Mouse (Mus musculus): ENCODE data around the gene Crispld2. TPM values are rescaled to one million over a fixed set of nuclear protein-coding genes. Genes with fewer than 3 reads are reported as not detected.

Crispld2 gene
- polyA plus RNA-seq, 1 experiment from 2014 or later, result 3.9 TPM

DNA sequence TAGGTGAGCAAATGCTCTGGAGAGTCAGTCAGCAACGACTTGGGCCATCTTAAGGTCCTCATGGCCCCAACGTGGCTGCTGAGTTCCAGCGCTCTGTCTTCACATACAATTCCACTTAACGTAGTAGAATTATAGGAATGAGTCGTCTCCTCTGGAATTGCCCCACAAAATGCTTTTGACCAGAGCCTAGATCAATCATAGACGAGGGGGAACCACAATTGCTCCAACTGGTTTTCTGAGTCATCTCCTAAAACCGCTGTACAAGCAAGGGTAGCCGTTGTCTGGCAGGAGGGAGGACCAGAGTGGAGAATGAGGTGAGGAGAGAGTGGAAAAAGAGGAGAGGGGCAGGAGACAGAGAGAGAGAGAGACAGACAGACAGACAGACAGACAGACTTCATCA, 23.7 kb downstream of the Crispld2 start:
- Histone ChIP-seq H3K4me1 (peaks cover 22% of the 10 kb centered on the region), H3K9me3 (no peaks in the 10 kb centered on the region), H3K4me2 (no peak overlapping the region), H3K36me3 (no peaks in the 10 kb centered on the region), H3K4me3 (no peak overlapping the region), H3K27me3 (replicated peaks) (peaks cover 16% of the 10 kb centered on the region; the same call in 1 of the 2 replicates), H3K27ac (replicated peaks) (no peak overlapping the region), H3K9ac (no peak overlapping the region)
- WGBS, result 83% methylated on average over 8 of the region's 8 CpGs
- no peak for ATAC-seq (ENCODE audit: extremely low read depth, insufficient number of reproducible peaks, low FRiP score, low TSS enrichment)

DNA sequence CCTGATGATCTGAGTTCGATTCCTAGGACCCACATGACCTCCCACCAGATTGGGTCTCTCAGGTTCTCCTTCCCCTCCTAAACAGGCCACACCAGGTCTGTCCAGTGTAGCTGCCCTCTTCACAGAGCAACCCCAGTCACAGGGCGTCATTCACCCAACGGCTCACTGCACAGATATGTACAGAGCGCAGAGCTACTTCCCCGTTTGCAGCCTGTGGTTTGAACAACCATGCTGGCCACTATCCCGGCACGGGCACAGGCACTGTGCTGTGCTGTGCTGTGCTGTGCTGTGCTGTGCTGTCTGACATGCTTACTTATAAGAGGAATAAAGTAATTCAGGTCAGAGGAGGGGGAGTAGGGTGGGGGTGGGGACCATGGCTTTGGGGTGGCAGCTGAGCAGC, 24.2 kb downstream of the Crispld2 start:
- ATAC-seq (ENCODE audit: extremely low read depth, insufficient number of reproducible peaks, low FRiP score, low TSS enrichment), result no peak
- Histone ChIP-seq H3K9me3 (no peaks in the 10 kb centered on the region), H3K4me2 (no peak overlapping the region), H3K9ac (no peak overlapping the region), H3K36me3 (no peaks in the 10 kb centered on the region), H3K4me3 (no peak overlapping the region), H3K4me1 (peaks cover 22% of the 10 kb centered on the region), H3K27me3 (replicated peaks) (peaks cover 14% of the 10 kb centered on the region; the same call in 1 of the 2 replicates), H3K27ac (replicated peaks) (no peak overlapping the region)
- 68% methylated on average over 7 of the region's 7 CpGs for WGBS

DNA sequence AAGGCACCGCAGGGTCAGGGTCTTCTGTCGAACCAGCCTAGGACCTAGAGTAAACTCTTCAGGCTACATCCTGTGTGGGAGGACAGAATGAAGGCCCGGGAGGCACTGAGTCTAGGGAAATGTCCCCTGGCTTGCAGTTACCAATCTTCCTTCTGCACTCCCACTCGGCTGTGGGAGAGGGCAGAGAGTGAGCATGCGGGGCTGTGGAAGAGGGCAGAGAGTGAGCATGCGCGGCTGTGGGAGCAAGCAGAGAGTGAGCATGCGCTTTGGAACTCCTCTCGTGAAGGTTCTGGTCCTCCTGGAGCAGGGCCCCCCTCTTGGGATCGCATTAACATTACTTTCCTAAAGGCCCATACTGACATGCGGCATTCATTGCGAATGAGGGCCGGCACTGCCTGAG, 25.1 kb downstream of the Crispld2 start:
- 82% methylated on average over 13 of the region's 13 CpGs for WGBS
- Histone ChIP-seq H3K9me3 (no peaks in the 10 kb centered on the region), H3K27me3 (replicated peaks) (peaks cover 6% of the 10 kb centered on the region; the same call in 1 of the 2 replicates), H3K4me1 (peaks cover 22% of the 10 kb centered on the region), H3K9ac (no peak overlapping the region), H3K36me3 (no peaks in the 10 kb centered on the region), H3K27ac (replicated peaks) (no peak overlapping the region), H3K4me2 (no peak overlapping the region), H3K4me3 (no peak overlapping the region)
- ATAC-seq (ENCODE audit: extremely low read depth, insufficient number of reproducible peaks, low FRiP score, low TSS enrichment), result no peak

DNA sequence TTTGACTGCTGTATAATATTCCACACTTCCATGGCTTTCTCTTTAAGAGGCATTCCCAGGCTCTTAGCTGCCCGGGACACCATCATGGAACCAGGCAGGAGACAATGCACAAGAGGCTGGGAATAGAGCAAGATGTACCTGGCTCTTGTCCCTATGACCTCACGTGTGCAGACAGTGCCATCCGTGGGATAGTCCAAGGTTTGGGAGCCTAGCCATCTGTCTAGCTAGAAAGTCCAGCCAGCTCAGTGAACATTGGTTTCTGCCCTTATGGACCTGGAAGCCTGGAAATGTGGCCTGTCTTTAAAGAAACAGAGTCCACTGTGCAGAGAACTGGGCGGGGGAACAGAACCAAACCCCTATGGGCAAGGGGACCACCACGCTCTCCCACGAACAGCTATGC, 25.5 kb downstream of the Crispld2 start:
- ATAC-seq (ENCODE audit: extremely low read depth, insufficient number of reproducible peaks, low FRiP score, low TSS enrichment), result no peak
- Histone ChIP-seq H3K4me1 (peaks cover 22% of the 10 kb centered on the region), H3K4me3 (no peak overlapping the region), H3K27ac (replicated peaks) (no peak overlapping the region), H3K9me3 (no peaks in the 10 kb centered on the region), H3K4me2 (no peak overlapping the region), H3K36me3 (no peaks in the 10 kb centered on the region), H3K27me3 (replicated peaks) (peaks cover 6% of the 10 kb centered on the region; the same call in 1 of the 2 replicates), H3K9ac (no peak overlapping the region)
- 92% methylated on average over 6 of the region's 6 CpGs for WGBS

DNA sequence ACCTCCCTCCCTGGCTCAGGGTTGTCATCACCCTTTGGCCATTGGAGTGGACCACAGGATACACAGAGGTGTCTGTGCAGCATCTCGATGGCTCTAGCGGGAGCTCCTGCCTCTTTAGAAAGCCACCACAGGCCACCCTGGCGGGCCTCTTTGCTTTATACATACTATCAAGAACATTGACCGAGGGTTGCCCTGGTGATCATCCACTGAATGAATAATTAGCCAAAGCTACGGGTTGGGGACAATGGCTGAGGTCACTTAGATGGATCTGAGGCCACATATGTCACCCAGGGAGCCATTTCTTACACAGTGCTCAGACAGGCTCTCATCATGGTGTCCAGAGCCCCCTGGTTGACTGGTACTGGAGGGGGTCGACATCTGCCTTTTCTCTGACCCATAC, 26.1 kb downstream of the Crispld2 start:
- H3K27ac ChIP-seq (replicated peaks), result no peak overlapping the region
- no peak overlapping the region for H3K4me3 ChIP-seq
- peaks cover 19% of the 10 kb centered on the region for H3K4me1 ChIP-seq
- H3K27me3 ChIP-seq (replicated peaks), result peaks cover 6% of the 10 kb centered on the region; the same call in 1 of the 2 replicates
- no peaks in the 10 kb centered on the region for H3K36me3 ChIP-seq
- no peak overlapping the region for H3K9ac ChIP-seq
- no peak for ATAC-seq (ENCODE audit: extremely low read depth, insufficient number of reproducible peaks, low FRiP score, low TSS enrichment)
- H3K9me3 ChIP-seq, result no peaks in the 10 kb centered on the region
- no peak overlapping the region for H3K4me2 ChIP-seq
- WGBS, result 73% methylated on average over 6 of the region's 6 CpGs

DNA sequence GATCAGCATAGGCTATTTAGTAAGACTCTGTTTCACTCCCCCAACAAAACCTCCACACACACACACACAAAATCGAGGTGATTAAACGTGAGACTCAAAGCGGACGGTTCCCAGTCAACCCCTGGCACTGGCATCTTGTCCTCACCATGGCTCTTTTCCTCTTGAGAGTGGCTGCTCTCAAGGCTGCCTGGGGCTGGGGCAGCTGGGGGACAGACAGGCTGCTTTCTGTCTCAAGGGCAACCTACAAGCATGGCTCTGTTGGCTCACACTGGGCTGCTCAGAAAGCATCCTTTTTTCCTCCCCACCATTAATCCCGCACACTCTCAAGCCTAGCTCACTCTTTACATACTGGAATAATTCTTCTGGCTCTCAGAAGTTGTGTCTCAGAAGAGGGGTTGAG, 27.1 kb downstream of the Crispld2 start:
- H3K9ac ChIP-seq, result no peak overlapping the region
- H3K27me3 ChIP-seq (replicated peaks), result peaks cover 6% of the 10 kb centered on the region; the same call in 1 of the 2 replicates
- no peak overlapping the region for H3K27ac ChIP-seq (replicated peaks)
- 74% methylated on average over 5 of the region's 5 CpGs for WGBS
- H3K4me1 ChIP-seq, result peaks cover 14% of the 10 kb centered on the region
- no peaks in the 10 kb centered on the region for H3K9me3 ChIP-seq
- no peaks in the 10 kb centered on the region for H3K36me3 ChIP-seq
- no peak overlapping the region for H3K4me2 ChIP-seq
- H3K4me3 ChIP-seq, result no peak overlapping the region
- no peak for ATAC-seq (ENCODE audit: extremely low read depth, insufficient number of reproducible peaks, low FRiP score, low TSS enrichment)

DNA sequence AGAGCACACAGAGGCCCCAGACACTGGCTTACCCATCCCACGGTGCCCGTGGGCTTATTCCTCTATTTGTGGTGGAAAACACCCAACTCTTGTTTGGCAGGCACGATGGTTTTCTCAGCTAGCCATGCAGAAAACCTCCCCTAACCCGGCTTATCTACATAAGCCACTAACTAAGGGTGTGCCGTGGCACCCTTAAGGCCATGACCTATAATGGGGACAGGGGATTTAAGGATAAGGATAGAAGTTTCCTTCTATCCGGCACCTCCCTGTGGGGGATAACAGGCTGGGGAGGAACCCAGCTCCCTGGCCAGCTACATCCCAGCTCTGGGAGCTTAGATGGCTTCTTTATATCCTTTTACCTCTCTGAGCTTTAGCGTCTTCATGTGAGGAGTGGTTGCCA, 28.1 kb downstream of the Crispld2 start:
- no peak for ATAC-seq (ENCODE audit: extremely low read depth, insufficient number of reproducible peaks, low FRiP score, low TSS enrichment)
- H3K4me1 ChIP-seq, result 0 out of 2 replicates have a peak, but pooled peaks cover 10% of the 10 kb centered on the region
- WGBS, result 58% methylated on average over 7 of the region's 7 CpGs

DNA sequence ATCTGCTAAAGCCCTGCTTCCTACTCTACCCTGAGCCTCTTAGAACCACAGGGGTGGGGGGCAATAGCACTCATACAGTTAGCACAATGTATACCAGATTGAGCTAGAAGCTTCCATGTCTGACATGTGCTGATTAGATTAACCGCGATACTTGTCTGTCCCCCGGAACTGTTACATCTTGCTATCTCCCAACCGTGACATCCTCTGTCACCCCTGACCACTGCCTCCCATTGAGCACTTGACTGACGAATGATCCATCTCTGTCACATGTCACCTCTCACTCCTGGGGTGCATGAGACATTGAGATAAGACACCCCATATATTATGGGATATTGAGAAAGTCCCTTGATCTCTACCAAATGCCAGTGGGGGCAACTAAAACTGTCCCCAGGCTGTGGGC, 34.0 kb downstream of the Crispld2 start:
- Histone ChIP-seq H3K4me2 (no peak overlapping the region), H3K9me3 (no peaks in the 10 kb centered on the region), H3K9ac (no peak overlapping the region), H3K4me3 (no peak overlapping the region), H3K27me3 (replicated peaks) (0 out of 2 replicates have a peak, but pooled peaks cover 2% of the 10 kb centered on the region), H3K36me3 (no peaks in the 10 kb centered on the region), H3K4me1 (peaks cover 4% of the 10 kb centered on the region), H3K27ac (replicated peaks) (no peak overlapping the region)
- WGBS, result 45% methylated on average over 5 of the region's 5 CpGs
- ATAC-seq (ENCODE audit: extremely low read depth, insufficient number of reproducible peaks, low FRiP score, low TSS enrichment), result no peak

More for the DNA sequence above, 28.1 kb downstream of the Crispld2 start:
- no peak overlapping the region for H3K4me3 ChIP-seq
- no peak overlapping the region for H3K27ac ChIP-seq (replicated peaks)
- no peaks in the 10 kb centered on the region for H3K36me3 ChIP-seq
- peaks cover 6% of the 10 kb centered on the region; the same call in 1 of the 2 replicates for H3K27me3 ChIP-seq (replicated peaks)
- no peak overlapping the region for H3K9ac ChIP-seq
- no peak overlapping the region for H3K4me2 ChIP-seq
- H3K9me3 ChIP-seq, result no peaks in the 10 kb centered on the region

DNA sequence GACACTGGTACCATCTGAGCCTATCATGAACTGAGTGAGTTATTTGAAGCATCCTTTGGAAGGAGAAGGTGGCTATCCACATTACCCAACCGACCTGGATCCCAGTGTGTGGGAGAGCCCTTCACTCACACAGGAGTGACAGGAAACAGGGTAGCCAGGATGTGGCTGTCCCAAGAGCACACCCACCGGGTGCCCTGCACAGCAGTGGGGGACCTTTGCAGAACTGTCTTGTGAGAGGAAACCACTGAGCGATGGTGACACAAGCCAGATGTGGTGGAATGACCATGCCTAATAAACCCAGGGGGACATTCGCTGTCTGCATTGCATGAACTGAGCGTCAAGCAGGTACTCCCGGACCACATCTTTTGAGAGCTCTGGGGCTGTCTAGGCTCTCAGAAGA, 34.8 kb downstream of the Crispld2 start:
- Histone ChIP-seq H3K9ac (no peak overlapping the region), H3K4me2 (no peak overlapping the region), H3K4me3 (no peak overlapping the region), H3K27ac (replicated peaks) (no peak overlapping the region), H3K36me3 (no peaks in the 10 kb centered on the region), H3K4me1 (peaks cover 4% of the 10 kb centered on the region), H3K27me3 (replicated peaks) (0 out of 2 replicates have a peak, but pooled peaks cover 2% of the 10 kb centered on the region), H3K9me3 (no peaks in the 10 kb centered on the region)
- 59% methylated on average over 6 of the region's 6 CpGs for WGBS
- ATAC-seq (ENCODE audit: extremely low read depth, insufficient number of reproducible peaks, low FRiP score, low TSS enrichment), result no peak

DNA sequence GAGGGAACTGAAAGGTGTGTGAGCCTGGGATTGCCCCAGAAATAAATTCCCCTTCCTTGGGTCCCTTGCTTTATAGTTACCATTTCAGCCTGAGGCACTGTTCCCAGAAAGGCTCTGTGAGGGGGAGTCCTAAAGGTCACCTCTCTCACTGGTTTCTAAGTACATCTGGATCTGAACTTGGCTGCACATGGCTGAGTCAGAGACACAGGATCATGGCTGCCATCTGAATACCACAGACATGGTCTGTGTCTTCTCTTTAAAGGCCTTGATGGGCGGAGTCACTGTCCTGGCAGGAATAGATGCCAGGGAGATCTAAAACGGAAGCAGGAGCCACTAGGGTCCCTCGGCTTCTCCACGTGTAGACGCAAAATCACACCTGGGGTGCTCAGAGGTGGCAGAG, 38.2 kb downstream of the Crispld2 start:
- Histone ChIP-seq H3K4me2 (no peak overlapping the region), H3K36me3 (no peaks in the 10 kb centered on the region), H3K9ac (no peak overlapping the region), H3K4me1 (peaks cover 7% of the 10 kb centered on the region), H3K27ac (replicated peaks) (no peak overlapping the region), H3K27me3 (replicated peaks) (0 out of 2 replicates have a peak, but pooled peaks cover 2% of the 10 kb centered on the region), H3K9me3 (no peaks in the 10 kb centered on the region), H3K4me3 (no peak overlapping the region)
- 55% methylated on average over 5 of the region's 5 CpGs for WGBS
- ATAC-seq (ENCODE audit: extremely low read depth, insufficient number of reproducible peaks, low FRiP score, low TSS enrichment), result no peak

DNA sequence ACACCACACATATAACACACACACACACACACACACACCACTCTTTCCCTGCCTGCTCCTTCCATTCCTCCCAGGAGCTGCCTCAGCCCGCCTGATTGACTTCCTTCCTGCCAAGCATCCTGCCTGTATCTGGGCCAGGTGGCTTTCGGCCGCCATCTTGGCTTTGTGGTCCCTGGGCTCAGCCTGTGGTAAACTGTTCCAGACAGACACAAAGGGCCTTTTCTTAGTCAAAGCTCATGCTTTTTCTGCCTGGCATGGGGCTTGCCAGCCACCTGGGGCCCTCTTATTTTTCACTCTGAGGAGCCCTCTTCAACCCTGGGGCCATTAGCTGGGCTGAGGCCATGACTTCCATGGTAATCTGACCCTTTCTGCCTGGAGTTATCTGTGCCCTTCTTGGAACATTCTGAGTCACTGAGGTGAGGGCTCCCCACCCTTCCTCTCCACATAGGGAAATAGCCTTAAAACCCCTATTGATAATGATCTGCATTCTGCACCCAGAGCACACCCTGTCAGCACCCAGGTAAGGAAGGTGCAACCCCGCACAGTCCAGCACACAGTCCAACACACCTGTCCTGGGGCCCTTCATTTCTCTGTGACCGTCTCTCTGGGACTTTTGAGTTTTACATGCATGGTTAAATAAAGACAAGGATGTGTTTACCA, 40.4 kb downstream of the Crispld2 start:
- no peaks in the 10 kb centered on the region for H3K36me3 ChIP-seq
- no peak overlapping the region for H3K27ac ChIP-seq (replicated peaks)
- H3K9me3 ChIP-seq, result no peaks in the 10 kb centered on the region
- H3K4me1 ChIP-seq, result peaks cover 30% of the 10 kb centered on the region
- no peak overlapping the region for H3K4me3 ChIP-seq
- WGBS, result 87% methylated on average over 5 of the region's 5 CpGs
- no peaks in the 10 kb centered on the region; the same call in 1 of the 2 replicates for H3K27me3 ChIP-seq (replicated peaks)
- H3K4me2 ChIP-seq, result no peak overlapping the region
- H3K9ac ChIP-seq, result no peak overlapping the region
- ATAC-seq (ENCODE audit: extremely low read depth, insufficient number of reproducible peaks, low FRiP score, low TSS enrichment), result no peak

DNA sequence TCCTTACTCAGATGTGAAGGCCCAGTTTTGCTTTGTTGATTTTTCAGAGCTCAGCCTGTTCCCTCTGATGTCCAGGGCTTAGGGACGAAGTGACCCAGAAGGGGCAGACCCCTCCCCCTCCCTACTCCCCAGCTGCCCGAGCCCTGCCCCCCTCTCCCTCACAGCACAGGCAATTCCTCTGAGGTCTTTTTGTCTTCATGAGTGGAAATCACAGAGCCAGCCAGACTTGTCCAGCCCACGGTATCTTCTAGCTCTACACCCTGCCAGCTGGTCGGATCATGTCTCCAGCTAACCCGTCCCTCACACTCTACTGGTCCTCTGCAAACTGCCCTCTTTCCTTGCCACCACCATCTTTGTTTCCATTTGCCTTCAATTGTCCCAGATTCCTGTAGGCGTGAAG, 42.2 kb downstream of the Crispld2 start:
- 56% methylated on average over 6 of the region's 6 CpGs for WGBS
- no peak overlapping the region for H3K4me3 ChIP-seq
- peaks cover 39% of the 10 kb centered on the region for H3K4me1 ChIP-seq
- no peak for ATAC-seq (ENCODE audit: extremely low read depth, insufficient number of reproducible peaks, low FRiP score, low TSS enrichment)
- H3K4me2 ChIP-seq, result no peak overlapping the region
- H3K36me3 ChIP-seq, result no peaks in the 10 kb centered on the region
- peaks cover 17% of the 10 kb centered on the region for H3K27me3 ChIP-seq (replicated peaks)
- no peak overlapping the region for H3K27ac ChIP-seq (replicated peaks)
- H3K9ac ChIP-seq, result no peak overlapping the region
- H3K9me3 ChIP-seq, result no peaks in the 10 kb centered on the region
